Mouse (Mus musculus) G1E (cell line): ENCODE results near the gene Smoc1. TPM values are rescaled to one million over a fixed set of nuclear protein-coding genes. Genes with fewer than 3 reads are reported as not detected.

Source experiments
- ATAC-seq: 2 replicates; pipeline ENCODE4 v1.8.0; 2016; ENCODE audit warnings: mild to moderate bottlenecking; ENCODE audit not compliant: insufficient number of reproducible peaks, poor library complexity, low FRiP score, severe bottlenecking; ENCODE audit errors: extremely low read depth
- DNase-seq: peaks from one replicate; pipeline ENCODE4 v3.0.0; 2012; ENCODE audit warnings: low spot score
- H3K27me3 ChIP-seq: 2 replicates; pipeline ENCODE4 v1.6.1; 2012; ENCODE audit warnings: mild to moderate bottlenecking, low read length, inconsistent platforms; ENCODE audit not compliant: insufficient read depth
- H3K36me3 ChIP-seq: replicated peaks from 2 replicates; pipeline ENCODE3; 2012; ENCODE audit warnings: mild to moderate bottlenecking, inconsistent platforms
- H3K4me1 ChIP-seq: 2 replicates; pipeline ENCODE4 v1.6.1; 2012; ENCODE audit warnings: low read depth, low read length, inconsistent platforms, mixed read lengths; ENCODE audit not compliant: insufficient read depth
- H3K4me3 ChIP-seq: 2 replicates; pipeline ENCODE4 v1.5.1; 2012; ENCODE audit warnings: low read depth, mild to moderate bottlenecking, inconsistent platforms, low read length, moderate library complexity, mixed read lengths
- H3K9me3 ChIP-seq: replicated peaks from 2 replicates; pipeline ENCODE4 v1.6.1; 2012; ENCODE audit warnings: inconsistent platforms
- CTCF ChIP-seq: IDR thresholded peaks from 2 replicates; pipeline ENCODE4 v1.5.1; 2012; ENCODE audit warnings: low read depth, low read length, inconsistent platforms, mixed read lengths
- GATA1 ChIP-seq: IDR thresholded peaks from 2 replicates; pipeline ENCODE4 v1.6.1; 2012; ENCODE audit warnings: borderline replicate concordance, low read length, inconsistent platforms, mixed read lengths
- GATA2 ChIP-seq: IDR thresholded peaks from 2 replicates; pipeline ENCODE4 v1.6.1; 2012; ENCODE audit warnings: low read depth, low read length, inconsistent platforms, borderline replicate concordance
- POLR2AphosphoS5 ChIP-seq: IDR thresholded peaks from 2 replicates; pipeline ENCODE4 v1.6.1; 2012; ENCODE audit warnings: low read depth, low read length, inconsistent platforms; ENCODE audit not compliant: insufficient replicate concordance
- TAL1 ChIP-seq: conservative IDR thresholded peaks from 2 replicates; pipeline ENCODE4 v1.6.1; 2012; ENCODE audit warnings: low read depth, low read length, inconsistent platforms, mixed read lengths
- polyA plus RNA-seq: library from polyadenylated mRNA; stranded (reverse); fragments of >175 nt; gene quantifications from 2 replicates; pipeline ENCODE4 v1.2.3, GENCODE M21; 2012
- total RNA-seq, 2 experiments: library from RNA; stranded (forward) in 1 of 2; stranded (reverse) in 1 of 2; fragments of 200-1000 nt in 1 of 2; fragments of >200 nt in 1 of 2; fragmentation: Nextera tagmentation in 1 of 2; gene quantifications; 2 replicates each; pipeline ENCODE4 v1.2.3; 2014 to 2017

Smoc1 gene
- total and polyA plus RNA-seq, 3 experiments: 10.6 to 36.3 (median 28.1) TPM

GRCm38 (mm10) chr12:81188423-81188822, 161.8 kb downstream of the Smoc1 start:
- TF ChIP-seq TAL1 (no peak), POLR2AphosphoS5 (no peak), GATA2 (no peak), CTCF (no peak), GATA1 (no peak)

GRCm38 (mm10) chr12:81188996-81189395, 162.4 kb downstream of the Smoc1 start:
- H3K4me1 ChIP-seq: no peaks in the 10 kb centered on the region
- peaks cover 14% of the 10 kb centered on the region for H3K27me3 ChIP-seq
- no peak for DNase-seq
- no peaks in the 10 kb centered on the region for H3K9me3 ChIP-seq
- TF ChIP-seq POLR2AphosphoS5 (no peak), TAL1 (no peak), GATA1 (no peak), GATA2 (no peak), CTCF (no peak)
- no peak for ATAC-seq
- peaks cover 27% of the 10 kb centered on the region for H3K36me3 ChIP-seq
- H3K4me3 ChIP-seq: no peak overlapping the region

More at GRCm38 (mm10) chr12:81188423-81188822, 161.8 kb downstream of the Smoc1 start:
- Histone ChIP-seq H3K9me3 (no peaks in the 10 kb centered on the region), H3K36me3 (peaks cover 32% of the 10 kb centered on the region), H3K27me3 (peaks cover 14% of the 10 kb centered on the region), H3K4me1 (no peaks in the 10 kb centered on the region), H3K4me3 (no peak overlapping the region)
- DNase-seq (no peak), ATAC-seq (no peak)

- H3K4me1 ChIP-seq: no peaks in the 10 kb centered on the region
- H3K27me3 ChIP-seq: peaks cover 17% of the 10 kb centered on the region
- no peak overlapping the region for H3K4me3 ChIP-seq
- H3K36me3 ChIP-seq: peaks cover 21% of the 10 kb centered on the region
- no peak for ATAC-seq
- H3K9me3 ChIP-seq: no peaks in the 10 kb centered on the region
- DNase-seq: no peak
- TF ChIP-seq GATA1 (no peak), TAL1 (no peak), GATA2 (no peak), POLR2AphosphoS5 (no peak), CTCF (no peak)
These were observed 163.0 kb downstream of the Smoc1 start for GRCm38 (mm10) chr12:81189636-81190035.

GRCm38 (mm10) chr12:81193968-81194367, 167.4 kb downstream of the Smoc1 start:
- Histone ChIP-seq H3K9me3 (no peaks in the 10 kb centered on the region), H3K4me1 (peaks cover 11% of the 10 kb centered on the region), H3K4me3 (no peak overlapping the region), H3K27me3 (peaks cover 25% of the 10 kb centered on the region), H3K36me3 (no peaks in the 10 kb centered on the region)
- no peak for ATAC-seq
- no peak for DNase-seq
- TF ChIP-seq POLR2AphosphoS5 (no peak), TAL1 (no peak), GATA2 (no peak), CTCF (no peak), GATA1 (no peak)

GRCm38 (mm10) chr12:81197468-81198075, 171.0 kb downstream of the Smoc1 start:
- Histone ChIP-seq H3K36me3 (no peaks in the 10 kb centered on the region), H3K4me3 (no peak overlapping the region), H3K4me1 (peaks cover 11% of the 10 kb centered on the region), H3K9me3 (no peaks in the 10 kb centered on the region), H3K27me3 (peaks cover 19% of the 10 kb centered on the region)
- no peak for DNase-seq
- no peak; the same call in 1 of the 2 replicates for ATAC-seq
- TF ChIP-seq GATA1: no peak
- no peak for TF ChIP-seq TAL1
- no peak for TF ChIP-seq CTCF
- TF ChIP-seq POLR2AphosphoS5: no peak
- TF ChIP-seq GATA2: no peak

GRCm38 (mm10) chr12:81199280-81199955, 172.8 kb downstream of the Smoc1 start:
- TF ChIP-seq GATA1 (no peak), CTCF (no peak), POLR2AphosphoS5 (no peak), GATA2 (no peak), TAL1 (no peak)
- Histone ChIP-seq H3K4me1 (peaks cover 11% of the 10 kb centered on the region), H3K4me3 (no peak overlapping the region), H3K27me3 (peaks cover 18% of the 10 kb centered on the region), H3K36me3 (no peaks in the 10 kb centered on the region), H3K9me3 (no peaks in the 10 kb centered on the region)
- ATAC-seq: no peak
- no peak for DNase-seq
